Mouse (Mus musculus): Measurements from ENCODE around the gene Dll4. TPM values are rescaled to one million over a fixed set of nuclear protein-coding genes. Genes with fewer than 3 reads are reported as not detected.

Dll4 gene
- polyA plus RNA-seq, 1 experiment from 2014 or later, result 22.7 TPM

- WGBS, result 73% methylated on average over 6 of the region's 6 CpGs
- ATAC-seq, result no peak; the same call in 1 of the 2 replicates
- Histone ChIP-seq H3K36me3 (ENCODE audit: insufficient read depth, low read length) (no peaks in the 10 kb centered on the region), H3K9me3 (ENCODE audit: low read length) (no peaks in the 10 kb centered on the region), H3K9ac (replicated peaks; ENCODE audit: low read depth) (no peak overlapping the region), H3K27ac (ENCODE audit: low read length) (no peak overlapping the region), H3K27me3 (replicated peaks; ENCODE audit: insufficient read depth, low read length) (no peaks in the 10 kb centered on the region), H3K4me3 (ENCODE audit: low read depth, low read length) (no peak overlapping the region), H3K4me1 (ENCODE audit: insufficient read depth, low read depth, low read length) (no peaks in the 10 kb centered on the region), H3K4me2 (replicated peaks; ENCODE audit: low read depth, low read length) (no peak overlapping the region)
- DNase-seq (ENCODE audit: low spot score), result no peak
- TF ChIP-seq CTCF (IDR thresholded peaks at IDR 0.05) (no peak), EP300 (IDR thresholded peaks at IDR 0.05) (no peak)
Observed at GRCm38 (mm10) chr2:119358249-119358648, 32.7 kb downstream of the Dll4 start.

- TF ChIP-seq CTCF (IDR thresholded peaks at IDR 0.05), result no peak
- TF ChIP-seq EP300 (IDR thresholded peaks at IDR 0.05), result no peak
- Histone ChIP-seq H3K4me2 (replicated peaks; ENCODE audit: low read depth, low read length) (no peak overlapping the region), H3K4me3 (ENCODE audit: low read depth, low read length) (no peak overlapping the region), H3K9ac (replicated peaks; ENCODE audit: low read depth) (no peak overlapping the region), H3K36me3 (ENCODE audit: insufficient read depth, low read length) (no peaks in the 10 kb centered on the region), H3K9me3 (ENCODE audit: low read length) (no peaks in the 10 kb centered on the region), H3K27ac (ENCODE audit: low read length) (no peak overlapping the region), H3K27me3 (replicated peaks; ENCODE audit: insufficient read depth, low read length) (no peaks in the 10 kb centered on the region), H3K4me1 (ENCODE audit: insufficient read depth, low read depth, low read length) (no peaks in the 10 kb centered on the region)
- no peak for DNase-seq (ENCODE audit: low spot score)
- ATAC-seq, result no peak
- 59% methylated on average over 2 of the region's 2 CpGs for WGBS
Observed at GRCm38 (mm10) chr2:119359721-119360291, 34.2 kb downstream of the Dll4 start.

- Histone ChIP-seq H3K27ac (ENCODE audit: low read length) (no peak overlapping the region), H3K27me3 (replicated peaks; ENCODE audit: insufficient read depth, low read length) (no peaks in the 10 kb centered on the region), H3K9me3 (ENCODE audit: low read length) (no peaks in the 10 kb centered on the region), H3K4me2 (replicated peaks; ENCODE audit: low read depth, low read length) (no peak overlapping the region), H3K9ac (replicated peaks; ENCODE audit: low read depth) (no peak overlapping the region), H3K36me3 (ENCODE audit: insufficient read depth, low read length) (peaks cover 4% of the 10 kb centered on the region; the same call in 1 of the 2 replicates), H3K4me1 (ENCODE audit: insufficient read depth, low read depth, low read length) (no peaks in the 10 kb centered on the region), H3K4me3 (ENCODE audit: low read depth, low read length) (no peak overlapping the region)
- 72% methylated on average over 3 of the region's 3 CpGs for WGBS
- DNase-seq (ENCODE audit: low spot score), result no peak
- peak; percentile 63 for ATAC-seq
- TF ChIP-seq CTCF (IDR thresholded peaks at IDR 0.05) (no peak), EP300 (IDR thresholded peaks at IDR 0.05) (no peak)
Observed at GRCm38 (mm10) chr2:119364969-119365368, 39.4 kb downstream of the Dll4 start.

GRCm38 (mm10) chr2:119367346-119367745, 41.8 kb downstream of the Dll4 start:
- Histone ChIP-seq H3K9me3 (ENCODE audit: low read length) (no peaks in the 10 kb centered on the region), H3K27ac (ENCODE audit: low read length) (no peak overlapping the region), H3K4me3 (ENCODE audit: low read depth, low read length) (no peak overlapping the region), H3K36me3 (ENCODE audit: insufficient read depth, low read length) (peaks cover 14% of the 10 kb centered on the region; the same call in 1 of the 2 replicates), H3K4me1 (ENCODE audit: insufficient read depth, low read depth, low read length) (no peaks in the 10 kb centered on the region), H3K27me3 (replicated peaks; ENCODE audit: insufficient read depth, low read length) (no peaks in the 10 kb centered on the region), H3K9ac (replicated peaks; ENCODE audit: low read depth) (no peak overlapping the region), H3K4me2 (replicated peaks; ENCODE audit: low read depth, low read length) (no peak overlapping the region)
- DNase-seq (ENCODE audit: low spot score) (no peak), ATAC-seq (no peak)
- WGBS, result 85% methylated on average over 3 of the region's 3 CpGs
- TF ChIP-seq CTCF (IDR thresholded peaks at IDR 0.05) (no peak), EP300 (IDR thresholded peaks at IDR 0.05) (no peak)

- DNase-seq (ENCODE audit: low spot score), result peak; percentile 16
- H3K36me3 ChIP-seq (ENCODE audit: insufficient read depth, low read length), result peaks cover 30% of the 10 kb centered on the region; the same call in 1 of the 2 replicates
- WGBS, result 85% methylated on average over 10 of the region's 10 CpGs
Observed at GRCm38 (mm10) chr2:119370116-119370515, 44.5 kb downstream of the Dll4 start.

GRCm38 (mm10) chr2:119377286-119377685, 51.7 kb downstream of the Dll4 start:
- H3K27ac ChIP-seq (ENCODE audit: low read length), result no peak overlapping the region
- WGBS, result 60% methylated on average over 9 of the region's 9 CpGs
- ATAC-seq, result peak; percentile 57

More at GRCm38 (mm10) chr2:119370116-119370515, 44.5 kb downstream of the Dll4 start:
- no peak for ATAC-seq
- Histone ChIP-seq H3K27me3 (replicated peaks; ENCODE audit: insufficient read depth, low read length) (no peaks in the 10 kb centered on the region), H3K4me1 (ENCODE audit: insufficient read depth, low read depth, low read length) (no peaks in the 10 kb centered on the region), H3K4me2 (replicated peaks; ENCODE audit: low read depth, low read length) (no peak overlapping the region), H3K9me3 (ENCODE audit: low read length) (no peaks in the 10 kb centered on the region), H3K27ac (ENCODE audit: low read length) (no peak overlapping the region), H3K4me3 (ENCODE audit: low read depth, low read length) (no peak overlapping the region), H3K9ac (replicated peaks; ENCODE audit: low read depth) (no peak overlapping the region)
- no peak for TF ChIP-seq EP300 (IDR thresholded peaks at IDR 0.05)
- no peak for TF ChIP-seq CTCF (IDR thresholded peaks at IDR 0.05)

More at GRCm38 (mm10) chr2:119377286-119377685, 51.7 kb downstream of the Dll4 start:
- Histone ChIP-seq H3K4me2 (replicated peaks; ENCODE audit: low read depth, low read length) (no peak overlapping the region), H3K36me3 (ENCODE audit: insufficient read depth, low read length) (peaks cover 58% of the 10 kb centered on the region), H3K4me3 (ENCODE audit: low read depth, low read length) (no peak overlapping the region), H3K9ac (replicated peaks; ENCODE audit: low read depth) (no peak overlapping the region), H3K9me3 (ENCODE audit: low read length) (no peaks in the 10 kb centered on the region), H3K27me3 (replicated peaks; ENCODE audit: insufficient read depth, low read length) (no peaks in the 10 kb centered on the region), H3K4me1 (ENCODE audit: insufficient read depth, low read depth, low read length) (no peaks in the 10 kb centered on the region)
- no peak for DNase-seq (ENCODE audit: low spot score)
- TF ChIP-seq EP300 (IDR thresholded peaks at IDR 0.05) (no peak), CTCF (IDR thresholded peaks at IDR 0.05) (no peak)

All from lung, postnatal 0 days (tissue).